Mouse (Mus musculus): ENCODE data around the gene Gm5741. TPM values are rescaled to one million over a fixed set of nuclear protein-coding genes. Genes with fewer than 3 reads are reported as not detected.

Gene Gm5741
- polyA plus RNA-seq, 1 experiment from 2014 or later, result not detected

DNA sequence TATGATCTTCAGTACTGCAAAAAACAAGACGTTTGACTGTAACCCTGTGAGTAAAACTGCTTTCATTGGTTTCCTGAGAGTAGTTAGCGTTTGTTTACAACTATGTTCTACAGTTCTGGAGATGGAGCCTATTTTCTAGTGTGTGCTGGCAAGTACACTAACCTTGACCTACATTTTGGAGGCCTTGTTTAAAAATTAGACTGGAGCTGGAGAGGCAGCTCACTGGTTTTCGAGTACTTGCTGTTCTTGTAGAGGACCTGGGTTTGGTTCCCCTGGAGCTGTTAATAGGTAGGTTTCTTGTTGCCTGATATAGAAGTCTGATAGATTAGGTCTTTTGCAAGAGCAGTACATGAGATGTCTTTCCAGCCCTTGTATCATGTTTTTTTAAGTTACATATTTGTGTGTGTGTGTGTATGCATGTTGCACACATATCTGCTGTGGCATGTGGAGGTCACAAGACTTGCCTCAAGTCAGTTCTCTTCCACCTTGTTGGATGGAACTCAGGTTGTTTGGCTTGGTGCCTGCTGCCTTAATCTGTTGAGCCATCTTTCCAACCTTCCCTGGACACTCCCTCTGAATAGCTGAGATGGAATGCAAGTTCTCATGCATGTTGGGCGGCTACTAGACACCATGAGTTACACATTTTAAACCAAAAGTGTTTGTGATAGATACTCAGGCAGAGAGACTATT, 35.0 kb downstream of the Gm5741 start:
- H3K9me3 ChIP-seq (replicated peaks; ENCODE audit: control insufficient read depth, low read length), result no peaks in the 10 kb centered on the region
- no peaks in the 10 kb centered on the region for H3K27me3 ChIP-seq (ENCODE audit: control insufficient read depth, insufficient read depth, low read depth, low read length)
- ATAC-seq (ENCODE audit: low read depth), result no peak
- peaks cover 38% of the 10 kb centered on the region for H3K36me3 ChIP-seq (ENCODE audit: control insufficient read depth, insufficient read depth)
- WGBS (ENCODE audit: insufficient replicate concordance), result 59% methylated on average over 4 of the region's 4 CpGs
- H3K4me3 ChIP-seq (ENCODE audit: low read depth, low read length), result no peak overlapping the region
- H3K4me1 ChIP-seq (ENCODE audit: control insufficient read depth, low read depth, low read length), result peaks cover 43% of the 10 kb centered on the region
- no peak overlapping the region for H3K4me2 ChIP-seq (ENCODE audit: low read depth, low read length)
- peak overlapping the region; percentile 4; the same call in 1 of the 2 replicates for H3K27ac ChIP-seq (ENCODE audit: low read length)
- H3K9ac ChIP-seq (ENCODE audit: low read depth, low read length), result no peak overlapping the region

DNA sequence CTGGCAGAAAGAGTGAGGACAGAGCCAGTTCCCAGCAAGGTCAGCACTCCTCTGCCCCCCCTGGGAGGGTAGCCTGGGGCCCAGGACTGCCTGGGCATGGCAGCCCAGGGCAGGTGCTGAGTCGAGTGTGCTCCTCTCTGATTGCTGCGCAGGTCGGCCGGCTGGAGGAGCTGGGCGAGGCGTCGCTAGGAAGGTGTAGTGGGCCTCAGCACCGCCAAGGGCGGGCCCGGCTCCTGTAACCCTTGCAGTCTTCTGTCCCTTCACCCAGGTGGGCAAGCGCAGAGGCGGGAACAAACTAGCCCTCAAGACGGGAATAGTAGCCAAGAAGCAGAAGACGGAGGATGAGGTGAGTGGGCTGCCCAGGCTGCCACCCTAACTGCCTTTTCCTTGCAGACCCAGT, 38.5 kb downstream of the Gm5741 start:
- H3K4me2 ChIP-seq (ENCODE audit: low read depth, low read length), result peak overlapping the region; percentile 70; the same call in 1 of the 2 replicates
- peaks cover 38% of the 10 kb centered on the region for H3K4me1 ChIP-seq (ENCODE audit: control insufficient read depth, low read depth, low read length)
- H3K36me3 ChIP-seq (ENCODE audit: control insufficient read depth, insufficient read depth), result peaks cover 38% of the 10 kb centered on the region
- H3K27ac ChIP-seq (ENCODE audit: low read length), result no peak overlapping the region
- H3K9me3 ChIP-seq (replicated peaks; ENCODE audit: control insufficient read depth, low read length), result no peaks in the 10 kb centered on the region
- no peaks in the 10 kb centered on the region for H3K27me3 ChIP-seq (ENCODE audit: control insufficient read depth, insufficient read depth, low read depth, low read length)
- H3K4me3 ChIP-seq (ENCODE audit: low read depth, low read length), result no peak overlapping the region
- WGBS (ENCODE audit: insufficient replicate concordance), result 78% methylated on average over 14 of the region's 14 CpGs
- peak overlapping the region; percentile 99; the same call in 1 of the 2 replicates for H3K9ac ChIP-seq (ENCODE audit: low read depth, low read length)
- no peak for ATAC-seq (ENCODE audit: low read depth)

DNA sequence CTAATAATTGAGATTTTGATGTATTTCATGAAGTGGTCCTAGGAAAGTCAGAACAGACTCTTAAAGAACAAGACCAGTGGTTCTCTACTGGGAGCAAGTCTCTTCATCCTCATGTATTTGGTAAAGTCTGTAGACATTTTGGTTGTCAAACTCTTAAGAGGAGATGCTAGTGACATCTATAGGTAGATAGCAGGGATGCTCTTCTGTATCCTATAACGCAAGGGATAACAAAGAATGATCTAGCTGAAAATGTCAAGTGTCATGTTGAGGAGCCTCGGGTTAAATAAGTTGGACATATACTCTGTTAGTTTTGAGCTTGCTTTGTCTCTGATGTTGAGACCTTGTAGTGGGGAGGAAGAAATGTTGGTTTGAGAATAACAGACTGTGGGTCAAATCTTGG, 39.9 kb downstream of the Gm5741 start:
- H3K27me3 ChIP-seq (ENCODE audit: control insufficient read depth, insufficient read depth, low read depth, low read length), result no peaks in the 10 kb centered on the region
- no peaks in the 10 kb centered on the region for H3K9me3 ChIP-seq (replicated peaks; ENCODE audit: control insufficient read depth, low read length)
- peaks cover 38% of the 10 kb centered on the region for H3K4me1 ChIP-seq (ENCODE audit: control insufficient read depth, low read depth, low read length)
- H3K36me3 ChIP-seq (ENCODE audit: control insufficient read depth, insufficient read depth), result peaks cover 39% of the 10 kb centered on the region
- H3K9ac ChIP-seq (ENCODE audit: low read depth, low read length), result peak overlapping the region; percentile 99
- no peak for ATAC-seq (ENCODE audit: low read depth)
- peak overlapping the region; percentile 96 for H3K4me3 ChIP-seq (ENCODE audit: low read depth, low read length)
- WGBS (ENCODE audit: insufficient replicate concordance), result 16% methylated on average over 2 of the region's 2 CpGs
- H3K4me2 ChIP-seq (ENCODE audit: low read depth, low read length), result peak overlapping the region; percentile 70
- peak overlapping the region; percentile 94 for H3K27ac ChIP-seq (ENCODE audit: low read length)

DNA sequence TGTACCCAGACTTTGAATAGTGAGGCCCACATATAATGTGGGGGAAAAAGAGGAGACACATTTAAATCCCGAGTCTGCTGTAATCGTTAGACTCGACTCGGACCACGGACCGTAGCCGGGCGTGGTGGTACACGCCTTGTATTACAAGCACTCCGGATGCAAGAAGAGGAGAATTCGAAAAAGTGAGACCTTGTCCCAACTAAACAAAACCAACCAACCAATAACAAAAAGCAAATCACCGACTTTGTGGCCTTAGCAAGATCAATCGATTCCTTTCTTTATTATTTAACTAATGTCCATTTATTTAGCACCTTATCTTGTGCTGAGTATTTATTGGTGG, 40.3 kb downstream of the Gm5741 start:
- ATAC-seq (ENCODE audit: low read depth), result no peak
- under 1% methylated on average over 13 of the region's 13 CpGs for WGBS (ENCODE audit: insufficient replicate concordance)
- peak overlapping the region; percentile 70 for H3K4me2 ChIP-seq (ENCODE audit: low read depth, low read length)

DNA sequence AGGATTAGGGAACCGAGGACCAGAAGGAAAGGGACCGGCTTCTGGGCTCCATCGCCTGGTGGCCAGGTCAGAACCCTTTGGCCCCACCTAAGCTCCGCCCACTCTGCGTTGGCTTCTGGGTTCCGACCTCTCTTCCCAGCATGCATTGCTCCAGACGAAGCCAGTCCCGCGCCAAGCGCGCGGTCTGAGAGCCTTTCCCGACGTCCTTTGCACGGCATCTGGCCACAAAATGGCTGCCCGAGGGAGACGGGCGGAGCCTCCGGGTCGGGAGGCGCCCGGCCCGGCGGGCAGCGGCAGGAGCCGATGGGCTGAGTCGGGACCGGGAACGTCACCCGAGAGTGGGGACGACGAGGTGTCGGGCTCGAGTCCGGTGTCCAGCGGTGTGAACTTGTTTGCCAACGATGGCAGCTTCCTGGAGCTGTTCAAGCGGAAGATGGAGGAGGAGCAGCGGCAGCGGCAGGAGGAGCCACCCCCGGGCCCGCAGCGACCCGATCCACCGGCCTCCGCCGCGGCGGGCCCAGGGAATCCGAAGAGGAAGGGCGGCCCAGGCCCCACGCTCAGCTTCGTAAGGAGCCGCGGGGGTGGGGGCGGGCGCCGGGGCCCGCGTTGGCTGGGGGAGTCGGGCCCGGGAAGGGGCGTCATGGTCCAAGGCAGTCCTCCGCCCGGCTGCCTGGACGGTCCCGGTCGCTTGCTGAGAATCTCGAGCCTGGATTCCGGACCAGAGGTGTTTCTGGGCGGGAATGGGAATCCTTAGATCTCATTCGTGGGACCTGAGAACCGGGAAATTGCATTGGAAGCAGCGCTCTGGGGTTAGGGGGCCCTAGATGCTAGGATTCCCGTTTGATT, 40.9 kb downstream of the Gm5741 start, which contains the start of gene Trir:
TSS of gene Trir (plus strand) at position 154 of the 846 bp plus-strand sequence.
- H3K4me2 ChIP-seq (ENCODE audit: low read depth, low read length), result peak within 1 kb of the TSS; percentile 93
- H3K9ac ChIP-seq (ENCODE audit: low read depth, low read length), result peak within 1 kb of the TSS; percentile 99
- peaks cover 35% of the 10 kb centered on the region for H3K4me1 ChIP-seq (ENCODE audit: control insufficient read depth, low read depth, low read length)
- no peaks in the 10 kb centered on the region for H3K27me3 ChIP-seq (ENCODE audit: control insufficient read depth, insufficient read depth, low read depth, low read length)
- under 1% methylated on average over 75 of the region's 75 CpGs for WGBS (ENCODE audit: insufficient replicate concordance)
- H3K4me3 ChIP-seq (ENCODE audit: low read depth, low read length), result peak within 1 kb of the TSS; percentile 96
- peaks cover 34% of the 10 kb centered on the region for H3K36me3 ChIP-seq (ENCODE audit: control insufficient read depth, insufficient read depth)
- peak within 1 kb of the TSS; percentile 94 for H3K27ac ChIP-seq (ENCODE audit: low read length)
- no peaks in the 10 kb centered on the region for H3K9me3 ChIP-seq (replicated peaks; ENCODE audit: control insufficient read depth, low read length)
- peak; percentile 83 for ATAC-seq (ENCODE audit: low read depth)

More for the DNA sequence above, 40.3 kb downstream of the Gm5741 start:
- peak overlapping the region; percentile 99 for H3K9ac ChIP-seq (ENCODE audit: low read depth, low read length)
- peak overlapping the region; percentile 96 for H3K4me3 ChIP-seq (ENCODE audit: low read depth, low read length)
- H3K36me3 ChIP-seq (ENCODE audit: control insufficient read depth, insufficient read depth), result peaks cover 36% of the 10 kb centered on the region
- no peaks in the 10 kb centered on the region for H3K9me3 ChIP-seq (replicated peaks; ENCODE audit: control insufficient read depth, low read length)
- H3K27me3 ChIP-seq (ENCODE audit: control insufficient read depth, insufficient read depth, low read depth, low read length), result no peaks in the 10 kb centered on the region
- peaks cover 35% of the 10 kb centered on the region for H3K4me1 ChIP-seq (ENCODE audit: control insufficient read depth, low read depth, low read length)
- H3K27ac ChIP-seq (ENCODE audit: low read length), result peak overlapping the region; percentile 94

DNA sequence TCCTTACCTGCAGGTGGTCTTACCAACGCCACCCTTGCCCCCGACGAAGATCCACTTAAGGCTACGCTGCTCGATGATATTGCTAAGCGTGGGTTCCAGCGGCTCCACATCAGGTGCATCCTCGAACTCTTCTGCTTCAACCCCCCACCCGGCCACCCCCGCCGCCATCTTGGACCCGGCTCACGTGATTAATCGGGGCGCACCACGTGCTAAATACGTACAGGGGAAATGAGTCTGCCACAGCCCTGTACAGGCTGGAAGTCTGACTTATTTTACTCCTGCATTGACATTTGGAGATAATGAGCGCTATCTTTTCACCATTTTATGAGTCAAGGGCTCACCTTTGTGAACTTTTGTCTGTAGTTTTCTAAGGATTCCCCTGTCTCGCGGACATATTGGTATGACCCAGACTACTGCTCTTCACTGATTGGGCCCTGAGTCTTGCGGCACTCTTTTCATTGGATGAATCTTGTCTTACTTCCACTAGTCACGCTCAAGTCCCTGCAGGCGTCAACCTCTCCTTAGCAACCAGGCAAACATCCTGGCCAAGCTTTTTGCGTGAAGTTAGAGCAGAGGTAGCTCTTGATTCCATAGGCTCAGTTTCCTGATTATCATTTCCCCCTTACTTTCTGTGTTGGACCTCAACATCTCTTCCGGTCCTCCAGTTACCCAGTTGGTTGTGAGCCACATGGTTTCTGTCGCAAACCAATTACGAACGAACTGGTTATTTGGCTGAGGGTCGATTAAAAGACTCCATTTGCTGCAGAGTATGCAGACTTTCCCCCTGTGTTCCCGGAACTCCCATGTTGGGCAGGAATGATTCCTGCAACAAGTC, 42.5 kb downstream of the Gm5741 start, which contains the start of gene Asna1:
TSS of gene Asna1 (minus strand) at position 184 of the 835 bp plus-strand sequence.
- peaks cover 35% of the 10 kb centered on the region for H3K4me1 ChIP-seq (ENCODE audit: control insufficient read depth, low read depth, low read length)
- H3K9ac ChIP-seq (ENCODE audit: low read depth, low read length), result peak within 1 kb of the TSS; percentile 66
- H3K27me3 ChIP-seq (ENCODE audit: control insufficient read depth, insufficient read depth, low read depth, low read length), result no peaks in the 10 kb centered on the region
- peak within 1 kb of the TSS; percentile 96 for H3K4me3 ChIP-seq (ENCODE audit: low read depth, low read length)
- peak within 1 kb of the TSS; percentile 93 for H3K4me2 ChIP-seq (ENCODE audit: low read depth, low read length)
- no peaks in the 10 kb centered on the region for H3K9me3 ChIP-seq (replicated peaks; ENCODE audit: control insufficient read depth, low read length)
- H3K36me3 ChIP-seq (ENCODE audit: control insufficient read depth, insufficient read depth), result peaks cover 26% of the 10 kb centered on the region
- H3K27ac ChIP-seq (ENCODE audit: low read length), result peak within 1 kb of the TSS; percentile 94
- WGBS (ENCODE audit: insufficient replicate concordance), result 4% methylated on average over 30 of the region's 30 CpGs
- peak; percentile 83 for ATAC-seq (ENCODE audit: low read depth)

DNA sequence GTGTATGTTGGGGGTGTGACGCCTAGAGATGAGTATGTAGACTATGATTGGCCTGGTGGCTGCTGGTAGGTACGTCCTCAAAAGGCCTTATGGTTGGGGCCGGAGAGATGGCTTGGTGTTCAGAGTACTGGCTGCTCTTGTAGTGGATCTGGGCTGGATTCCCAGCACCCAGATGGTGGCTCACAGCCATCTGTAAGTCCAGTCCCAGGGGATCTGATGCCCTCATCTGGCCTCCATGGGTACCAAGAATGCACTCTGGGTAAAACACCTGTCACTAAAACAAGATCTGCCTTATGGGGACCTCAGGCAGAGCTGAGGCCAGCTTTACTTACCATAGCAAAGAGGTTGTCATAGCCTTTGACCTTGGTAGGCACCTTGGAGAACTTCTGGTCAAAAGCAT, 43.9 kb downstream of the Gm5741 start:
- Histone ChIP-seq H3K4me1 (ENCODE audit: control insufficient read depth, low read depth, low read length) (peaks cover 30% of the 10 kb centered on the region), H3K36me3 (ENCODE audit: control insufficient read depth, insufficient read depth) (peaks cover 14% of the 10 kb centered on the region), H3K27ac (ENCODE audit: low read length) (no peak overlapping the region), H3K9me3 (replicated peaks; ENCODE audit: control insufficient read depth, low read length) (no peaks in the 10 kb centered on the region), H3K4me2 (ENCODE audit: low read depth, low read length) (peak overlapping the region; percentile 93; the same call in 1 of the 2 replicates), H3K27me3 (ENCODE audit: control insufficient read depth, insufficient read depth, low read depth, low read length) (no peaks in the 10 kb centered on the region), H3K9ac (ENCODE audit: low read depth, low read length) (no peak overlapping the region), H3K4me3 (ENCODE audit: low read depth, low read length) (peak overlapping the region; percentile 76; the same call in 1 of the 2 replicates)
- no peak for ATAC-seq (ENCODE audit: low read depth)
- 78% methylated on average over 3 of the region's 3 CpGs for WGBS (ENCODE audit: insufficient replicate concordance)

DNA sequence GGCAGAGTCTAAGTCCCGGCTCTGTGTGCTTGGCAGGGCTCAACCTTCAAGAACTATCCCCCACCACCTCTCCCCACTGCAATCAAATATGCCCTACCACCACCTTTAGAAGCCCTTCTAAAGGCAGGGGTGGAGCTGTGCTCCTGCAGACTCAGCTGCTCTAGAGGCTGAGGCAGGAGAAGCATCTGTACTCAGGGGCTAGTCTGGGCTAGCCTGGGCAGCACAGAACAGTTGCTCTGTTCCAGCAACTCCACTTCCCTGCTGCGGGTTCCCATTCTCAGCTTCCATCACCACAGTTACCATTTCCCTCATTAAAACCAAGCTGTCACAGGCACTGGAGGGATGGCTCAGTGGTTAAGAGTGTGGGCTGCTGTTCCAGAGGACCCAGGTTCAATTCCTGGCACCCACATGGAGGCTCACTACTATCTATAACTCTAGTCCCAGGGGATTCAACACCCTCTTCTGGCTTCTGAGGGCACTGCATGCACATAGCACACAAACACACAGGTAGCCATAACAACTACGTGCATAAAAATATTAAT, 46.2 kb downstream of the Gm5741 start:
- H3K4me1 ChIP-seq (ENCODE audit: control insufficient read depth, low read depth, low read length), result peaks cover 20% of the 10 kb centered on the region
- H3K4me2 ChIP-seq (ENCODE audit: low read depth, low read length), result no peak overlapping the region
- no peak for ATAC-seq (ENCODE audit: low read depth)
- H3K27me3 ChIP-seq (ENCODE audit: control insufficient read depth, insufficient read depth, low read depth, low read length), result no peaks in the 10 kb centered on the region
- H3K36me3 ChIP-seq (ENCODE audit: control insufficient read depth, insufficient read depth), result peaks cover 23% of the 10 kb centered on the region
- no peaks in the 10 kb centered on the region for H3K9me3 ChIP-seq (replicated peaks; ENCODE audit: control insufficient read depth, low read length)
- H3K27ac ChIP-seq (ENCODE audit: low read length), result no peak overlapping the region
- H3K9ac ChIP-seq (ENCODE audit: low read depth, low read length), result no peak overlapping the region
- 83% methylated on average over 3 of the region's 3 CpGs for whole genome bisulfite sequencing (ENCODE audit: insufficient replicate concordance)
- no peak overlapping the region for H3K4me3 ChIP-seq (ENCODE audit: low read depth, low read length)

Data from liver, embryonic 16.5 days (tissue).